Mouse (Mus musculus): ENCODE measurements around the gene Samd4.

The Samd4 gene

DNA sequence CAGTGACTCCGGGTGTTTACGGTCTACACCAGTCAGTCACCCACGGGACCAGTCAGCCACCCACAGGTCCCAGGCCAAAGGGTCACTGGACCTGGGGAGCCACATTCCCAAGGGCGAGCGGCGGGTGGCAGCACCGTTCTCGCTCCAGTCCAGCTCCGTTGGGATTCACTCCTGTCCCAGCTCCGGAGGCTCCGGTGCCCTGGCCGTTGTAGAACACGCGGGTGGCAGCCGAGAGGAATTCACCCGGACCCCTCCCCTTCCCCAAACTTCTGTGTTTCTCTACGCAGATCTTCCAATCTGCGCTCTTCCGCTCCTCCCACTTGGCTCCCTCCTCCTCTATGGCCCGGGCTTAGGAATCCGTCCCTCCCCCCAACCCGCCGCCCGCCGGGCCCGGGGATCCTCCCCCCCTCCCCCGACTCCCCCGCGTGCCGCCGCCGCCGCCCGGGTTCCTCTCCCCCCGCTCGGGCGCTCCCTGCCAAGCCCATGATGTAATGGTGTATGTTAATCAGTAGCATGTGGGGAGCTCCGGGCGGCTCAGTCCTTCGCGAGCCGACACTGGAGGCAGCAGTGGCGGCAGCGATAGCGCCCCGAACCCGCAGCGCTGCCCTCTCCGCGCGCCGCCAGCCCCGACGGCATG is at the start of gene Samd4:
Gene Samd4, plus strand, starts transcription at position 424 of the 637 bp plus-strand sequence.
- DNase-seq: peak; percentile 83 to 85

DNA sequence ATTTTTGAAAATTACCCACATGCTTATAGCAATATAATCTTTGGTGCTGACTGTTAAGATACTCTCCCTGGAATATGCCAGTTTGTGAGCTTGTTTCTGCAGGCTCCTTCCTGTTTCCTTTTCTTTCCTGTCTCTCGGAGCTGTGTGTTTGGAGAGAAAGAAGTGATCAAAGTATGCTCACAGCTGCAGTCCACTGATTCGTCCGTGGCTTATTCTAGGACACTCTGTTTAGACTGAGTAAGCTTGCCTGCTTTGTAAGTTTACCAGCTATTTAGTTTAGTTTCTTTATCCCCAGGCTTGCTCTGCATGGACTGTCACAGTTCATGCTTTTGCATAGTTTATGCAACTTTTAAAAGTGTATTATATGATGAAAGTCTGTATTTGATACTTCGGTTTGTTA is 43.3 kb upstream of the Samd4 start:
- no peak for DNase-seq

- DNase-seq: no peak
Measured at GRCm38 (mm10) chr14:46845706-46846105, 36.9 kb upstream of the Samd4 start.

DNA sequence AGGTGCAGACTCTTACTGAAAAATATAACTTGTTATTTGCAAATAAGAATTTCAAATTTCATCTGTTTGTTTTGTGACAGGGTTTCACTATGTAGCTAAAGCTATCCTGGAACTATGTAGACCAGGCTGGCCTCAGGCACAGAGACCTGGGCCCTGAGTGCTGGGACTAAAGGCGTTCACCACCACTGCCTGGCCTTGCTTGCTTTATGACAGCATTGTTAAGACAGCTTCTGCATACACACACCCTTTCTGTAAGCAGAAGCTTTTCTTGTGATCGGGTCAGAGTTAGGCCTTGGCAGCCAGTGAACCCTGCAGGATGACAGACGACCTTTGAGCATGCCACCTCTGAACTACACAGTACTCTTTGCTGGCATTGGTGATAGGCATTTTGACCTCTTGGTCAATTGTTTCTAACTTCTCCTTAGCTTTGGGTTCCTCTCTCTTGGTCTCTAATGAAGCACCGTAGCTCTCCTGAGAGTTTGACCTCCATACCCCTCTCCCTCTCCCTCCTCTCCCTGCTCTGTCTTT is 34.5 kb upstream of the Samd4 start:
- DNase-seq: peak in 1 of 2 experiments; percentile 9

- no peak for DNase-seq
Measured at GRCm38 (mm10) chr14:46848736-46849135, 33.9 kb upstream of the Samd4 start.

DNA sequence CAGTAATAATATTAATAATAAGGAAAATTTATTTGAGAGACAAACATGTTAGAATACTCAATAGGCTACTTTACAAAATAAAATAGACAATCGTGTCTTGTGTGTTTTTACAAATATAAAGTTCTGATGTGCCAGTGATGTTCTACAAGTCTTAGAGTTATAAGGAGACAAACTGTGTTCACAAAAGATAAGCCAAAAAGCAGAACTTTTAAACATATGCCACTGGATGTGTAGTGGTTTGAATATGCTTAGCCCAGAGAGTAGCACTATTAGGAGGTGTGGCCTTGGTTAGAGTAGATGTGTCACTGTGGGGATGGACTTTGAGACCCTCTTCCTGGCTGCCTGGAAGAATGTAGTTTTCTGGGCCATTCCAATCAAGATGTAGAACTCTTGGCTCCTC is 32.9 kb upstream of the Samd4 start:
- no peak for DNase-seq

DNA sequence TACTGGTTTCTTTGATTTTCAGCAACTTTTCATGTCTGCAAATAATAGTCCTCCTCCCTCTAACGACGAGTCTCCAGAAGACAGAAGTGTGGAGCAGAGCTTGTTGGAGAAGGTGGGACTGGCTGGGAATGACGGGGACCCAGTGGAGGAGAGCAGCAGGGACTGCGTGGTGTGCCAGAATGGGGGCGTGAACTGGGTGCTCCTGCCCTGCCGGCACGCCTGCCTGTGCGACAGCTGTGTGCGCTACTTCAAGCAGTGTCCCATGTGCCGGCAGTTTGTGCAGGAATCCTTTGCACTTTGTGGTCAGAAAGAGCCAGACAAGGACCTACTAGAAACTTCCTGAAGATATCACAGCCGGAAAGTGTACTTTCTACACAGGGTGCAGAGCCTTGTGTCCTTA is 29.0 kb upstream of the Samd4 start:
- DNase-seq: no peak

DNA sequence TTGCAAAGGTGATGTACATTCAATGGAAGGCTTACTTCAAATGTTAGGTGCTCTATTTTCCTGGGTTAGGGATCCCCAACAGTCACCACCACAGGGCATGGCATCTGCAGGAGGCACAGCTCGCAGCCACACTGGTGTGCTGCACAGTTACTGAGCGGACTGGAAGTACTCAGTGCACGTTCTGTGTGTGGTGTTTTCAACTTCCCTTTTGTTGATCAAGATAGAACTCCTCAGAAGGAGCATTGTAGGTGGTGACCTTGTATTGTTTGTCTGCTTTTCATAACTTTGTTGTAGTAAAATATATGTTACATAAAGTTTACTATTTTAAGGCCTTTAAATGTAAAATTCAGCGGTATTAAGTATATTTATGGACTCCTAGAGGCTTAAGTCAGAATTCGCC is 19.7 kb upstream of the Samd4 start:
- no peak for DNase-seq

- peak; percentile 43 to 78 for DNase-seq
Measured at GRCm38 (mm10) chr14:46880935-46881334, 1.7 kb upstream of the Samd4 start.

DNA sequence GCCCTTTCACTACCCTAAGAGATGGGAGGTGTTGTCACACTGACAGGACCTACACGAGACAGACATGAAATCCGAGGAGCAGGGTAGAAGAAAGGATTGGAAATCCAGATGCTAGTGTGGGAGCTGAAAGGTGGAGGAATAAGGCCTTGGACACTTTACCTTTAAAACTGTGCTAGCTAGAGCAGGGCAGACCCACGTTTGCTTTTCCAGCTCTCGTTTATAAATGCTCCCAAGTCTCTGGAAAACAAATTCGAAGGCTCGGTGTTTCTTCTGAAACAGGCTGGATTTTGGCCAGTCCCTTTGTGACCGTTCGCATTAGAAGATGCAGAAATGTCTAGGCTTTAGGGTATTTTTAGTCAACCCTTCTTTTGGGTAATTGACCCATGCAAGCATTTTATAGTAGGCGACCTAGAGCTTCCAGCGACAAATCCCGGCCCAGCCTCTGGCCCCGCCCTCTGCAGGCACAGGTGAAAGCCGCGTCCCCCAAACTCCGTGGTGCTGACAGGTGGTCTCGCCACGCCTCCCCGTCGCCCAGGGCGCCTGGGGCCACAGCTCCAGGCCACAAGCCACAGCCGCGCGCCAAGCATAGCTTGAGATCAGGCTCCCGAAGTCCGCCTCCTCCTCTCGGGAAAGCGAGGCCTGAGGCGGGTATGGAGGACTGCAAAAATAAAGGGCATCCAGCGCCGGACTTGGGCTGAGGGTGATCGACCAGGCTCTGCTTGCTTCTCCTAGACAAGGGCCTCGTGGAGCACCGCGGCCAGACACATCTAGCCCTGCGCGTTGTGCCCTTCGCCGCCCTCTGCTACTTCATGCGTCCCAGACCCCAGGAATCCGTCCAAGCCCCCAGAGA is 848 bp upstream of the Samd4 start:
- DNase-seq: peak; percentile 44 to 51

DNA sequence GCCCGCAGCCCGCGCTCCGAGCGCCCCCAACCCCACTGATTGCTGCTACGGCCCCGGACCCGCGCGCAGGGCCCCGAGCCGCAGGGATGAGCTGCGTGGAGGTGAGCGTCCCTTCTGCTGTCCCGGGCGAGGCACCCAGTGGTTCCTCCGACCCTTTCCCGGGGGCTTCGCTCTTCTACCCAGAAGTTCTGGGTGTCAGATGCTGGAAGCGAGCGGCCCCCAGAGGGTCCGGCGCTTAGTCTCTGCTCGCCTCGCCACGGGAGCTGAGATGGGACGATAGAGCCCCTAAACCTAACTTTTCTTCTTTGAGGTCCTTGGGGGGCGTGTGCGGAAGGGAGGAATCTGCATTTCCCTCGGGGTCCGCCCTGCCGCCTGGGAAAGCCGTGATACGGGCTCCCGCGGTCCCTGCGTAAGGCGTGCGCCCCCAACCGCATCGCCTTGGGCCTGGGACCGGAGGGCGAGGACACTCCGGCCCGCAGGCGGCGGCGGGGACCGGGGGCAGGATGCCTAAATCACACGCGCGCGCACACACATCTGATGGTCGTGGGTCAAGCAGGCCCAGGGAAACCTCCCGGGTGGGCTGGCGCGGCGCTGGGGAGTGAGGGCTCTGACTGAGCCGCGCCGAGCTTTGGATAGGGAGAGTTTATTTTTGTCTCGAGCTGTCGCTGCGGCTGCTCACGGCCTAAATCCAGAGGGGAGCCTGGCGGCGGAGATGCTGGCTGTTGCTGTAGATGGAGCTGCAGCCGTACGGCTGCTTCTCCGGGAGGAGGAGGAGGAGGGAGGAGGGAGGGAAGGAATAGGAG is 615 bp downstream of the Samd4 start:
- peak; percentile 24 to 43 for DNase-seq

- DNase-seq: peak; percentile 19 to 23
Measured at GRCm38 (mm10) chr14:46883871-46884441, 1.3 kb downstream of the Samd4 start.

DNA sequence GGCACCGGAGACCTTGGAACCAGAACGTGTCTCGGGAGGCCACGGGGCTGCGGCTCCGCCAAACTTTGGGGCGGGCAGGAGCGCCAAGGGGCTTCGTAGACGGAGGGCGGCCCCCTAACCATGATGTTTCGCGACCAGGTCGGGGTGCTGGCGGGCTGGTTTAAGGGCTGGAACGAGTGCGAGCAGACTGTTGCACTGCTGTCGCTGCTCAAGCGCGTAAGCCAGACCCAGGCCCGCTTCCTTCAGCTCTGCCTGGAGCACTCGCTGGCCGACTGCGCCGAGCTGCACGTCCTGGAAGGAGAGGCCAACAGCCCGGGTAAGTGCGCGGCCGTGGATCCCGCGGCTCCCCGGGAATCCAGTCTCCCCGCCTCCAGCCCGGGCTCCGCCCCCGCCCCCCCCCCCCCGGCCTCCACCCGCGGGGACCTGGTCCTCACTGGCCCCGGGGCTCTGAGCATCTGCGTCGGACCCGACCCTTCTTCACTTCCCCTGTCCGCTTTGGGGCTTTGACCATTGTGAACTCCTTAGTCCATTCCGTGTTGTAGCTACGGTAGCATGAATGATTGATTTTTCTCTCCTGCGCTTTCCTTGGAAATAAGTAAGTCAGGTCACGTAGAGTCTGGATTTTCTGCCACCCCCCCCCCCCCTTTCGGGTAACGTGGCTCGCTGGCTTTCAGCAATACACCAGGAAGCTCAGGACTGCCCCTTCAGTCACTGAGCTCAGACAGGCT is 2.2 kb downstream of the Samd4 start:
- DNase-seq: peak; percentile 12 to 36

DNA sequence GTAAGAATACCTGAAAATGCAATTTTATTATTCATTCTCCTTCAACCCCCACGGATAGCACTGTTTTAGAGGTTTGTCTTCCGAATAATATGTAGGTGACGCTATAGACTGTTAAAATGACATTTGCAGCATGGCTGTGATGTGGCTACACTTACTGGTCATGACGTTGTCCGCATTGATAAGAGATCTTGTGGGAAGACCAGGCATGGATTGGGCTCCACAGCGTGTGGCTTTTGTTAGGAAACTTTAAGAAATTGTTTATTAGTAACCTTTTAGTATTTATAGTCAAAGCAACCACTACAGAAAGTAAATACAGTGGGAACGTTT is 2.7 kb downstream of the Samd4 start:
- DNase-seq: peak in 1 of 2 experiments; percentile 6

DNA sequence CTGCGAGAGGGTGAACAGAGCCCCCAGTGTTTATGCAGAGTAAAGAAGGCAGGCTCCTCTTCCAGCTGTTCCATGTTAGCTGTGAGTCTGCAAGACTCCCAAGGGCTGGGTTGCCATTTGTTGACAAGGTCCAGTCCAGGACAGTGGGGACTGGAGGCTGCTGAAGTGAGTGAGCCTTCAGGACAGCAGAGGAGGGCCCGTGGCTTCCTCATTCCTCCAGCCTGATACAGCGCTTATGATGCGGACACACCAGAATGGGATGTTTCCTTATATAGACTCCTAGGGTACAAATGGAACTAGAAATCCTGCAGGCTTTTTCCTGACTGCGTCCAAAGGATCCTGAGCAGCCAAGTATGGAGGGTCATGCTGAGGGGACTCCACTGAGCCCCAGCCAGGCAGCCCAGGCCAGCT is 3.2 kb downstream of the Samd4 start:
- DNase-seq: peak; percentile 14 to 15

DNA sequence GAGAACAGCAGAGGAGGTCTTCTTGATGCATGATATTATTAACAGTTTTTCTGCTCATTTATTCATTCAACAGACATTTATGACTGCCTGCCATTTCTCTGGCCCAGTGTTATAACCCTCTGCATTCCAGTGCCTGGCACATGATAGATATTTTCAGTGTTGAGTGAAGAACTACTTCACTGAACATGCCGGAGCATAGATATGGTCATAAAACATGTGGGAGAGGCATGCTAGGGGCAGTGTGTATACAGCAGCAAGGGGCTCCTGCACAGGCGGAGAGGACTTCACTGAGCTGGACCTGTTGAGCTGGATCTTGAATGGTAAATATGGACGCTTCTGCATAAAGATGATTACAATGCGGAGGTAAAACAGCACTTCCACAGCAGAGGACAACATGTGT is 6.4 kb downstream of the Samd4 start:
- no peak for DNase-seq

- no peak for DNase-seq
Measured at GRCm38 (mm10) chr14:46893961-46894360, 11.3 kb downstream of the Samd4 start.

DNA sequence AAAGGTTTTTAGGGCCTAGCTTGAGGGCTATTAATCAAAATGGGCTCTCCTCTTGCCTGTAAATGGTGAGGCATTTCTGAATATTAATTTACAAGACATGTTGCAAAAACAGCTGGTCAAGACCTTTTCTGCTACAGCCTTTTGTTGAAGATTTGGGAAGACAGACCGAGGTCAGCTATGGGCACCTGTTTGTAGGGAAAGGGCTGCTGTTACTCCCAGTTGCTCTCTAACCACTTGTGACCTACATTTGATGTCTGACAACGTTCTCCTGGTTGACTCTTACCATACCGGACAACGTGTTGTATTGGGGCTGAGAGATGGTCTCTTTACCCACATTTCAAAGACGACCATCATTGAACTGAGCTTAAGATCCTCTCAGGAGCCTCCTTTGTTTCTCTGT is 15.3 kb downstream of the Samd4 start:
- DNase-seq: no peak

- no peak for DNase-seq
Measured at GRCm38 (mm10) chr14:46898626-46899025, 16.0 kb downstream of the Samd4 start.

GRCm38 (mm10) chr14:46902498-46903087 is 19.9 kb downstream of the Samd4 start:
- DNase-seq: no peak

GRCm38 (mm10) chr14:46904276-46904675 is 21.6 kb downstream of the Samd4 start:
- DNase-seq: no peak

DNA sequence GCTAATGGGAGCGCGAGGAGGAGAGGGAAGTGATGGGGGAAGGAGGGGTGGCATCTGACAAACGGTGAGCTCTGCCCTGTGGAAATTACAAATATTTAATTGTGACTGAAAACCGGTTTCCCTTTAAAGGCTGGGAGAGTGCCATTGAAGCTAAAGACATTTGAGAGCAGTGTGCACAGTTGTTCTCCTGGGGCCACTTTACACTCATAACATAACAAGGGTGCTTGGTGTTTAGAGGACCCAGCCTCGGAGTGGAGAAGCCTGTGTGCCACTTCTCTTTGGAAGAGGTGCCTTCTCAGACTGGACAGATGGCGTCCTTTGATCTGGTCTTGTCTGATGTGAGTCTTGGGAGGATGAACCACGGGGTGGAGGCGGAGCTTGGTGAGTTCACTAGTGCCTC is 26.2 kb downstream of the Samd4 start:
- DNase-seq: no peak

All from kidney, adult 8-10 months (tissue).